Mouse (Mus musculus): ENCODE measurements around the gene Eml2.

- TF ChIP-seq TAL1 (IDR thresholded peaks at IDR 0.05; ENCODE audit: low read length), result no peak
- TF ChIP-seq GATA1 (IDR thresholded peaks at IDR 0.05; ENCODE audit: low read length), result no peak
These were observed 71.3 kb downstream of the Eml2 start for GRCm38 (mm10) chr7:19247511-19247910.
